Mouse (Mus musculus): ENCODE results near the gene Uba2.
"Not testable (repeated sequence)": the region's sequence is repeated elsewhere in the genome, so short reads cannot be mapped to it uniquely, and the experiment has no call there.

Uba2 gene

GRCm38 (mm10) chr7:34169454-34169853 is at the start of gene Uba2:
Gene Uba2, minus strand, starts transcription at chr7:34169599.
- DNase-seq (ENCODE audit: low read depth, low spot score): no peak

- no peak for DNase-seq (ENCODE audit: low read depth, low spot score)
Measured at GRCm38 (mm10) chr7:34218496-34218895, 49.1 kb upstream of the Uba2 start.

- DNase-seq (ENCODE audit: low read depth, low spot score): no peak
Measured at GRCm38 (mm10) chr7:34216474-34216873, 47.1 kb upstream of the Uba2 start.

GRCm38 (mm10) chr7:34215481-34215880 is 46.1 kb upstream of the Uba2 start:
- DNase-seq (ENCODE audit: low read depth, low spot score): no peak

GRCm38 (mm10) chr7:34214644-34215043 is 45.2 kb upstream of the Uba2 start:
- no peak for DNase-seq (ENCODE audit: low read depth, low spot score)

GRCm38 (mm10) chr7:34213281-34213680 is 43.9 kb upstream of the Uba2 start:
- no peak for DNase-seq (ENCODE audit: low read depth, low spot score)

- no peak for DNase-seq (ENCODE audit: low read depth, low spot score)
Measured at GRCm38 (mm10) chr7:34208027-34208745, 38.8 kb upstream of the Uba2 start.

GRCm38 (mm10) chr7:34206331-34206730 is 36.9 kb upstream of the Uba2 start:
- DNase-seq (ENCODE audit: low read depth, low spot score): no peak

- DNase-seq (ENCODE audit: low read depth, low spot score): not testable (repeated sequence)
Measured at GRCm38 (mm10) chr7:34202147-34202546, 32.7 kb upstream of the Uba2 start.

- DNase-seq (ENCODE audit: low read depth, low spot score): no peak
Measured at GRCm38 (mm10) chr7:34200829-34201228, 31.4 kb upstream of the Uba2 start.

GRCm38 (mm10) chr7:34198346-34198745 is 28.9 kb upstream of the Uba2 start:
- DNase-seq (ENCODE audit: low read depth, low spot score): peak; percentile 83

GRCm38 (mm10) chr7:34196132-34197128 is 27.0 kb upstream of the Uba2 start, which contains the start of gene Pdcd2l:
Gene Pdcd2l, minus strand, starts transcription at chr7:34196661.
- peak; percentile 95 for DNase-seq (ENCODE audit: low read depth, low spot score)

- peak; percentile 32 for DNase-seq (ENCODE audit: low read depth, low spot score)
Measured at GRCm38 (mm10) chr7:34195632-34196031, 26.2 kb upstream of the Uba2 start.

- DNase-seq (ENCODE audit: low read depth, low spot score): no peak
Measured at GRCm38 (mm10) chr7:34192825-34193224, 23.4 kb upstream of the Uba2 start.

GRCm38 (mm10) chr7:34189376-34189989 is 20.1 kb upstream of the Uba2 start:
- no peak for DNase-seq (ENCODE audit: low read depth, low spot score)

GRCm38 (mm10) chr7:34183794-34184193 is 14.4 kb upstream of the Uba2 start:
- no peak for DNase-seq (ENCODE audit: low read depth, low spot score)

- DNase-seq (ENCODE audit: low read depth, low spot score): no peak
Measured at GRCm38 (mm10) chr7:34183356-34183755, 14.0 kb upstream of the Uba2 start.

GRCm38 (mm10) chr7:34176241-34176640 is 6.8 kb upstream of the Uba2 start:
- DNase-seq (ENCODE audit: low read depth, low spot score): not testable (repeated sequence)

- DNase-seq (ENCODE audit: low read depth, low spot score): peak; percentile 18
Measured at GRCm38 (mm10) chr7:34172251-34172650, 2.9 kb upstream of the Uba2 start.

GRCm38 (mm10) chr7:34168470-34169251 is 738 bp downstream of the Uba2 start:
- DNase-seq (ENCODE audit: low read depth, low spot score): peak; percentile 94

Measured in CD4-positive, CD25-positive, alpha-beta regulatory T cell, adult 2 months (primary cell).